Mouse (Mus musculus) limb, embryonic 10.5 days (tissue): Measurements from ENCODE around the gene Olfr473. TPM values are rescaled to one million over a fixed set of nuclear protein-coding genes. Genes with fewer than 3 reads are reported as not detected.
"Not testable (repeated sequence)": the region's sequence is repeated elsewhere in the genome, so short reads cannot be mapped to it uniquely, and the experiment has no call there.

ENCODE experiments used
- DNase-seq: peaks from one replicate; pipeline ENCODE4 v3.0.0-alpha.2; 2017; ENCODE audit warnings: low spot score
- H3K27ac ChIP-seq: fragments of 300-500 bp; sonication (generic); 2 replicates; pipeline ENCODE4 v1.5.1; 2016; ENCODE audit warnings: mild to moderate bottlenecking
- H3K27me3 ChIP-seq: fragments of 300-500 bp; sonication (generic); 2 replicates; pipeline ENCODE4 v1.6.1; 2016; ENCODE audit warnings: low read depth, mild to moderate bottlenecking; ENCODE audit not compliant: poor library complexity, severe bottlenecking
- H3K36me3 ChIP-seq: fragments of 300-500 bp; sonication (generic); 2 replicates; pipeline ENCODE4 v1.6.1; 2016; ENCODE audit warnings: mild to moderate bottlenecking, moderate library complexity
- H3K4me1 ChIP-seq: fragments of 300-500 bp; sonication (generic); 2 replicates; pipeline ENCODE4 v1.6.1; 2016
- H3K4me3 ChIP-seq: fragments of 300-500 bp; sonication (generic); 2 replicates; pipeline ENCODE4 v1.5.1; 2016; ENCODE audit warnings: mild to moderate bottlenecking, moderate library complexity
- H3K9me3 ChIP-seq: fragments of 300-500 bp; sonication (generic); replicated peaks from 2 replicates; pipeline ENCODE4 v1.6.1; 2016; ENCODE audit warnings: mild to moderate bottlenecking
- WGBS: fragments of 180-500 bp; shearing (Covaris S2); methylation state at CpG from one replicate; pipeline ENCODE4 v1.1.7; 2016; 5-methylcytosine and 5-hydroxymethylcytosine counted together
- polyA plus RNA-seq: library from polyadenylated mRNA; unstranded; fragments of >200 nt; fragmentation: Nextera tagmentation; extraction: Ambion mirVana; gene quantifications from 2 replicates; pipeline ENCODE4 v1.2.1, GENCODE M21; 2016

Gene Olfr473
- not detected in 2 replicates for polyA plus RNA-seq

DNA sequence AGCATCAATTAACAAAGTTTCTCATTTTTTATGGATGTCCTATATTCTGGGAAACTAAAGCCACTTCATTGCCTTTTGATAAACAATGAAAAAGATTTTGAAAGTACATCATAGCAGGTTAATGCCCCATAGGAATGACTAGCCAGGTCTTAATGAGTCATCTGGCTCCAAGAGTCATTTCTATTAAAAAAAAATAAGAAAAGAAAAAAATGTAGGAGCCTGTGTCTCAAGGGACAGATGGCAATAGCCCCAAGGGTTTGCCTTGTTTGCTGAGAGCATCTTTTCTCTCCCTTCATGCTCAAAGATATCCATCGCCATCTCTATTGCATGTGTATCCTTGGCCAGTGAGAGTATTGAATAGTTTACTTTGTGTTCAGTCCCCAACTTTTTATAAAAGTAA lies at the start of gene Olfr473:
Gene Olfr473 (plus strand): TSS at position 301 of the 400 bp plus-strand sequence.
- 94% methylated on average over 1 of the region's 1 CpGs for WGBS
- Histone ChIP-seq H3K4me3 (no peak within 1 kb of the TSS), H3K4me1 (no peaks in the 10 kb centered on the region), H3K27ac (no peak within 1 kb of the TSS), H3K36me3 (no peaks in the 10 kb centered on the region), H3K9me3 (no peaks in the 10 kb centered on the region), H3K27me3 (no peaks in the 10 kb centered on the region)
- DNase-seq, result no peak

GRCm38 (mm10) chr7:107897602-107898001 lies 32.6 kb upstream of the Olfr473 start, which contains the start of gene Olfr472:
TSS of gene Olfr472 (plus strand) at chr7:107897902.
- Histone ChIP-seq H3K27ac (no peak within 1 kb of the TSS), H3K4me1 (no peaks in the 10 kb centered on the region)
- DNase-seq, result no peak

DNA sequence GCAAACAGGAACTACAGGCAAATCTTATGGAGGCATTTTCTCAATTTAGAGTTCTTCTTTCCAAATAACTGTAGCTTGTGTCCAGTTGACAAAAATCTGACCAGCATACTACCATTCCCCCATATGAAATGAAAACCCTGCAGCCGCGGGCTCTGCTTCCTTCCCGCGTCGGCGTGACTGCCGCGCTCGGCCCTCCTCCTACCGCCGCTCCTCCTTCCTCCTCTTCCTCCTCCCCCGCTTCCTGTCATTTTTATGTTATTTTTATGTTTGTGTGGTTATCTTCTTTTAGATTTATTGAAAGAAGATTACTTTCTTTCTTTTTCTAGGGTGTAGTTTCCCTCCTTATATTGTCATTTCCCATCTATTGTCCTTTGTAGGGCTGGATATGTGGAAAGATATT lies 22.3 kb downstream of the Olfr473 start:
- H3K4me3 ChIP-seq, H3K4me1 ChIP-seq, DNase-seq, H3K27ac ChIP-seq, H3K36me3 ChIP-seq, H3K27me3 ChIP-seq, H3K9me3 ChIP-seq: not testable (repeated sequence)
- 98% methylated on average over 12 of the region's 12 CpGs for WGBS

More at GRCm38 (mm10) chr7:107897602-107898001, 32.6 kb upstream of the Olfr473 start, which contains the start of gene Olfr472:
- no peaks in the 10 kb centered on the region for H3K27me3 ChIP-seq
- no peak within 1 kb of the TSS for H3K4me3 ChIP-seq
- H3K9me3 ChIP-seq, result no peaks in the 10 kb centered on the region
- H3K36me3 ChIP-seq, result no peaks in the 10 kb centered on the region

- DNase-seq, result no peak
- H3K27me3 ChIP-seq, result no peaks in the 10 kb centered on the region
- H3K27ac ChIP-seq, result no peak within 1 kb of the TSS
- H3K4me1 ChIP-seq, result no peaks in the 10 kb centered on the region
- no peak within 1 kb of the TSS for H3K4me3 ChIP-seq
- no peaks in the 10 kb centered on the region for H3K9me3 ChIP-seq
- 92% methylated on average over 1 of the region's 1 CpGs for WGBS
- H3K36me3 ChIP-seq, result no peaks in the 10 kb centered on the region
Observed at GRCm38 (mm10) chr7:107954343-107954742, 24.1 kb downstream of the Olfr473 start, which contains the start of gene Olfr474. TSS of gene Olfr474 (plus strand) at chr7:107954643.

DNA sequence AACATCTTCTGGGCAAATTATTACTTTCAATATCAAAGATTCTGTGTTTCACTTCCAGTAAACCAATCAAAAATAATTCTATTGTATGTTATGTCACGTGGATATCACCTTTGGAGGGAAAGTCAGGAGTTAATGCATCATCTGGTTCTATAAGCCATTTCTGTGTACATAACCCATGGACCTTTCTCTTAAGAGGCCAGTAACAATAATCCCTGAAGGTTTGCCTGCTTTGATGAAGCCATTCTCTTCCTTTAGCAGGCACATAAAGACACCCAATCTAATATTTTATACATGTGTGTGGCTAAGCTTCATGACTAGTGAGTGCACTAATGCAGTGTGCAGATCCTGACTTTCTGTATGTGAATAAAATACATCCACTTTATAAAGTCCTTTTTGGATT lies 34.3 kb downstream of the Olfr473 start, which contains the start of gene Olfr476:
Gene Olfr476 (plus strand): TSS at position 301 of the 400 bp plus-strand sequence.
- no peaks in the 10 kb centered on the region for H3K36me3 ChIP-seq
- H3K4me1 ChIP-seq, result no peaks in the 10 kb centered on the region
- no peak within 1 kb of the TSS for H3K4me3 ChIP-seq
- H3K9me3 ChIP-seq, result no peaks in the 10 kb centered on the region
- H3K27ac ChIP-seq, result no peak within 1 kb of the TSS
- DNase-seq, result no peak
- H3K27me3 ChIP-seq, result no peaks in the 10 kb centered on the region
- 60% methylated on average over 1 of the region's 1 CpGs for WGBS

Other genes with a start within 250 kb of the Olfr473 start
- 0.23 and 0.30 TPM in 2 replicates for gene Cyb5r2, start 172.4 kb upstream of the Olfr473 start, polyA plus RNA-seq
- not detected in 2 replicates for gene Ovch2, start 129.2 kb upstream of the Olfr473 start, polyA plus RNA-seq
- not detected in 2 replicates for gene Olfr467, start 118.2 kb upstream of the Olfr473 start, polyA plus RNA-seq
- gene Olfr469, start 104.9 kb upstream of the Olfr473 start, polyA plus RNA-seq, result not detected in 2 replicates
- not detected in 2 replicates for gene Olfr470, start 83.0 kb upstream of the Olfr473 start, polyA plus RNA-seq
- gene Olfr472, start 32.5 kb upstream of the Olfr473 start, polyA plus RNA-seq, result not detected in 2 replicates
- not detected in 2 replicates for gene Olfr474, start 24.2 kb downstream of the Olfr473 start, polyA plus RNA-seq
- gene Olfr476, start 34.4 kb downstream of the Olfr473 start, polyA plus RNA-seq, result not detected in 2 replicates
- gene Olfr477, start 56.2 kb downstream of the Olfr473 start, polyA plus RNA-seq, result not detected in 2 replicates
- gene Olfr478, start 103.5 kb downstream of the Olfr473 start, polyA plus RNA-seq, result not detected in 2 replicates
- not detected in 2 replicates for gene Olfr479, start 120.2 kb downstream of the Olfr473 start, polyA plus RNA-seq
- not detected in 2 replicates for gene Olfr480, start 136.9 kb downstream of the Olfr473 start, polyA plus RNA-seq
- not detected in 2 replicates for gene Olfr481, start 149.4 kb downstream of the Olfr473 start, polyA plus RNA-seq
- 0.10 TPM in 2 replicates for gene Olfr482, start 167.1 kb downstream of the Olfr473 start, polyA plus RNA-seq
- gene Olfr483, start 170.4 kb downstream of the Olfr473 start, polyA plus RNA-seq, result not detected in 2 replicates
- not detected in 2 replicates for gene Olfr484, start 197.0 kb downstream of the Olfr473 start, polyA plus RNA-seq
- not detected in 2 replicates for gene Olfr485, start 229.4 kb downstream of the Olfr473 start, polyA plus RNA-seq
- not detected in 2 replicates for gene Olfr486, start 242.3 kb downstream of the Olfr473 start, polyA plus RNA-seq